Mouse (Mus musculus) thymus, adult 2 months (tissue): ENCODE results near the gene Col4a2. TPM values are rescaled to one million over a fixed set of nuclear protein-coding genes. Genes with fewer than 3 reads are reported as not detected.

ENCODE experiments used
- DNase-seq: peaks from one replicate; pipeline ENCODE4 v3.0.0; 2021
- H3K27ac ChIP-seq: fragments of 200-500 bp; 2 replicates; pipeline ENCODE4 v1.5.1; 2012; ENCODE audit warnings: low read length, control low read depth; ENCODE audit not compliant: control insufficient read depth, insufficient read depth
- H3K27me3 ChIP-seq: fragments of 200-500 bp; 2 replicates; pipeline ENCODE4 v1.6.1; 2012; ENCODE audit warnings: mild to moderate bottlenecking, low read length, moderate library complexity, mixed read lengths; ENCODE audit not compliant: control insufficient read depth, insufficient read depth
- H3K36me3 ChIP-seq: fragments of 200-500 bp; 2 replicates; pipeline ENCODE4 v1.6.1; 2012; ENCODE audit warnings: mild to moderate bottlenecking, low read length, moderate library complexity; ENCODE audit not compliant: control insufficient read depth, insufficient read depth
- H3K4me1 ChIP-seq: fragments of 200-500 bp; replicated peaks from 2 replicates; pipeline ENCODE4 v1.6.1; 2012; ENCODE audit warnings: low read length; ENCODE audit not compliant: control insufficient read depth, insufficient read depth
- H3K4me3 ChIP-seq: fragments of 200-500 bp; 2 replicates; pipeline ENCODE4 v1.5.1; 2012; ENCODE audit warnings: mild to moderate bottlenecking, low read length, control low read depth, moderate library complexity; ENCODE audit not compliant: control insufficient read depth, insufficient read depth
- CTCF ChIP-seq: fragments of 200-500 bp; IDR thresholded peaks from 2 replicates; pipeline ENCODE4 v1.5.1; 2012; ENCODE audit warnings: mild to moderate bottlenecking, control low read depth, low read length, moderate library complexity, borderline replicate concordance; ENCODE audit not compliant: control insufficient read depth, poor library complexity, insufficient read depth; ENCODE audit errors: extremely low read depth
- POLR2A ChIP-seq: fragments of 200-500 bp; IDR thresholded peaks from 2 replicates; pipeline ENCODE4 v1.6.1; 2012; ENCODE audit warnings: mild to moderate bottlenecking, low read length, control low read depth, moderate library complexity; ENCODE audit not compliant: control insufficient read depth, poor library complexity, insufficient read depth; ENCODE audit errors: extremely low read depth
- WGBS: fragments of 180-500 bp; shearing (Covaris S2); methylation state at CpG from one replicate; pipeline ENCODE4 v1.1.7; 2018; 5-methylcytosine and 5-hydroxymethylcytosine counted together
- polyA plus RNA-seq: library from polyadenylated mRNA; depleted of rRNA; stranded (reverse); fragments of >200 nt; gene quantifications from 2 replicates; pipeline ENCODE4 v1.2.3, GENCODE M21; 2012

Col4a2 gene
- polyA plus RNA-seq, 1 experiment: 25.7 TPM

DNA sequence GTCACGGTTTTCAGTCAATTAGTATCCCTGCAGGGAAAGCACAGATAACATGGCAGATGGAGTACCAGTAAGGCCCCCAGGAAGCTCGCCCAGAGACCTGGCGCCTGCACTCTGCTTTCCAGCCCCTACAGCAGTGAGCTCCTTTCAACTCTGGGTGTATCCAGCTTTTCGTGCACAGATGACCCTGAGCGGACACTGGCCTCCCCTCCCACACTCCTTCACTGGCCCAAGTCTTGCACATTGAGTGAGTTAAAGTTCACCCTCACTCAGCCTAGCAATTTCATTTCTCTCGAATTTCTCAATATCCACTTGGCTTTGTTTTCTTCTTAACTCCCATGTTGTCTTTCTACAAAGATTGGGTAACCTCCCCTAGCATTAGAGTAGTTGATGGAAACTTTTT, 24.3 kb upstream of the Col4a2 start:
- no peak for DNase-seq
- Histone ChIP-seq H3K4me1 (no peaks in the 10 kb centered on the region), H3K4me3 (no peak overlapping the region), H3K27me3 (no peaks in the 10 kb centered on the region), H3K36me3 (no peaks in the 10 kb centered on the region), H3K27ac (no peak overlapping the region)
- 93% methylated on average over 6 of the region's 6 CpGs for whole genome bisulfite sequencing
- TF ChIP-seq CTCF: no peak
- no peak for TF ChIP-seq POLR2A

DNA sequence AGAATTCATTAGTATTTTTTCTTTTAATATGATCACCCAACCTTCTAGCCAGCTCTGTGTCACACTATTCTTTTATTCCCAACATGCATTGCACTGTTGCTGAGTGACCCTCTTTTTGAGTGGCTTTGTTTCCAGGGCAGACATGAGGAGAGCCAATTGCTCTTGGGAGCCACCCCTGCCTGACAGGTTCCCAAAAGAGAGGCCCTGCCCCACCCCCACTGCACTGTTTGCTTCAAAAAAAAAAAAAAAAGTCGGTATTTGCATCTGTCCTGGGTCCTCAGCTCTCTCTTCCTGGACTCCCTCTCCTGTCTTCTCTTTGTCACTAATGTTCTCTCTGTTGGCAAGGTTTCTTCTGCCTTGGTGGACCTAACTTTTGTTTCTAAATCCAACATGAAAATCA, 22.1 kb upstream of the Col4a2 start:
- WGBS: 7% methylated on average over 1 of the region's 1 CpGs
- TF ChIP-seq POLR2A (no peak), CTCF (no peak)
- Histone ChIP-seq H3K4me3 (no peak overlapping the region), H3K27me3 (no peaks in the 10 kb centered on the region), H3K36me3 (no peaks in the 10 kb centered on the region), H3K27ac (no peak overlapping the region), H3K4me1 (no peaks in the 10 kb centered on the region)
- DNase-seq: no peak

DNA sequence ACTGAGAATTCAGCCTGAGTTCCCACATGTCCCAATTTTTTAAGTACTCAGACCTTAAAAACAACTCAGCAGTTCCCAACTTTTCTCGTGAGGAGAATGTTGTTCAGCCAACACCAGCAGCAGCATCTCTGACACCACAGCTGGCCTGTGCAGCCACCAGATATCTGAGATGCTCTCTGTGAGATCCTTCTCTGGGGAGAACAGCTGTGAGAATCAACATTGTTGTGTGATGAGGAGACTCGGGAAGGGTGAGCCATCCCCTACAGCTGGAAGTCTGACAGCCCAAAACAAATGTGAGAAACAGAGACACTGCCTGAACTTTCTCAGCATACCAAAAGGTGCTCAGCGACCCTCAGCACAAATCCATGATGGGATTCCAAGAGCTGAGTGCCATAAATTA, 20.0 kb upstream of the Col4a2 start:
- DNase-seq: no peak
- Histone ChIP-seq H3K4me1 (no peaks in the 10 kb centered on the region), H3K4me3 (no peak overlapping the region), H3K36me3 (no peaks in the 10 kb centered on the region), H3K27me3 (no peaks in the 10 kb centered on the region), H3K27ac (no peak overlapping the region)
- WGBS: 77% methylated on average over 3 of the region's 3 CpGs
- no peak for TF ChIP-seq POLR2A
- TF ChIP-seq CTCF: no peak

DNA sequence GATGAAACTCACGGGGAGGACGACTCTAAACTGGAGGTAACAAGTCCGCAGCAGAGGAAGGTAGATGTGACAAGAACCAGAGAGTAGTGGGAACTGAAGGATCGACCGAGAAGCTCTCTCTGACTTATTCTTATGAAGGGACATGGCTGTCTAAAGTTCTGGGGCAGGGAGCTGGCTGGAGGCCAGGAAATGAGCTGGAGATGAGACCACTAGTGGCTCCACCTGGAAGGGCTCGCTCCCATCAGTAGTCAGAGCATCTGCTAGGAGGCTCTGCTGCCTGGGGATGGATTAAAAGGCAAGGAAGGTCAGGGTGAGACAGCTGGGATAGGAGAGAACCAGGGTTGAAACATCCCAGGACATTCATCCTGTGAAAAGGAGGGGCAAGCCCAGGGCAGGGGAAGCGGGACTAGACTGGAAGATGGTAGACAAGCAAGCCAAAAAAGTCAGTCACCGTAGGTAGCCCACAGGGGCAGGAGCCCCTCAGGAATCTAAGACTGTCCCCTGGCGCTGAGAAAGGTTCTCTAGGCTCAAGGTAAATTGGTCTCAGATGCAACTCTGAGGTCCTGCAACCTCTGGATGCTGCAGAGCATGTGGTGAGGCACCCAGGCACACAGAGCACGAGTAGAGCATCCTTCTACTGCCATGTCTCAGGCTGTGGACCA, 16.2 kb upstream of the Col4a2 start:
- no peaks in the 10 kb centered on the region for H3K36me3 ChIP-seq
- WGBS: 86% methylated on average over 10 of the region's 10 CpGs
- no peak overlapping the region for H3K4me3 ChIP-seq
- H3K4me1 ChIP-seq: no peaks in the 10 kb centered on the region
- no peaks in the 10 kb centered on the region for H3K27me3 ChIP-seq
- no peak for DNase-seq
- no peak overlapping the region for H3K27ac ChIP-seq
- no peak for TF ChIP-seq POLR2A
- TF ChIP-seq CTCF: no peak

DNA sequence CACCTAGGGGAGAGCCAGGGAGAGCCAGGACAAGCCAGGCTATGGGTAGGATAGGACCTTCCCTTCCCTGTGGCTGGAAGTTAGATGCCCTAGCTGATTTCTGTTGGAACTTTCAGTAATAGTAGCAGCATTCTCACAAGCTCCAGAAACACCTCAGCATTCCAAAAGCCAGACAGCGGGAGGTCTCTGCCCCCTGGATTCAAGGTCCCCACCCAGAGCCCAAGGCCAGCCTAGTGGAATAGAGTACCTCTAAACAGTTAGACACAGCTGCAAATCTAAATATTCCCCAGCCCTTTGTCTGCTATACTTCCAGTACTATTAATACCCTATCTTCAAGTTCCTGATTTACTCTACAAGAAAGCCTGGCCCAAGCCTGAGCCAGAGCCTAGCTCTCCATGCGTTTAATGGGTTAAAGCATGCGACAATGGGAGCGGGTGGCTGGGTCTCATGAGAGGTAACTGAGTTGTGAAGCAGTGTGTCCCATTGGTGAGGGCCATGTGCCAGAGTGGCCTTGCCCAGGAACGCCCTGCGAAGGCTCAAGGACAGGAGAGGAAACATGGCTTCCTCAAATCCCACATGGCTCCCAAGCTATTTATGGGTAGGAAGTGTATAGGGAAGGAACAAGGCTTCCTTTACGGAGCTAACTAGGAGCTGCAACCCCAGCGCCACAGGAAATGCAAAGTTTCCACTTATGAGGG, 15.3 kb upstream of the Col4a2 start:
- H3K27ac ChIP-seq: no peak overlapping the region
- H3K4me3 ChIP-seq: no peak overlapping the region
- H3K36me3 ChIP-seq: no peaks in the 10 kb centered on the region
- TF ChIP-seq CTCF (no peak), POLR2A (no peak)
- H3K4me1 ChIP-seq: no peaks in the 10 kb centered on the region
- 86% methylated on average over 8 of the region's 8 CpGs for WGBS
- no peaks in the 10 kb centered on the region for H3K27me3 ChIP-seq
- DNase-seq: no peak

DNA sequence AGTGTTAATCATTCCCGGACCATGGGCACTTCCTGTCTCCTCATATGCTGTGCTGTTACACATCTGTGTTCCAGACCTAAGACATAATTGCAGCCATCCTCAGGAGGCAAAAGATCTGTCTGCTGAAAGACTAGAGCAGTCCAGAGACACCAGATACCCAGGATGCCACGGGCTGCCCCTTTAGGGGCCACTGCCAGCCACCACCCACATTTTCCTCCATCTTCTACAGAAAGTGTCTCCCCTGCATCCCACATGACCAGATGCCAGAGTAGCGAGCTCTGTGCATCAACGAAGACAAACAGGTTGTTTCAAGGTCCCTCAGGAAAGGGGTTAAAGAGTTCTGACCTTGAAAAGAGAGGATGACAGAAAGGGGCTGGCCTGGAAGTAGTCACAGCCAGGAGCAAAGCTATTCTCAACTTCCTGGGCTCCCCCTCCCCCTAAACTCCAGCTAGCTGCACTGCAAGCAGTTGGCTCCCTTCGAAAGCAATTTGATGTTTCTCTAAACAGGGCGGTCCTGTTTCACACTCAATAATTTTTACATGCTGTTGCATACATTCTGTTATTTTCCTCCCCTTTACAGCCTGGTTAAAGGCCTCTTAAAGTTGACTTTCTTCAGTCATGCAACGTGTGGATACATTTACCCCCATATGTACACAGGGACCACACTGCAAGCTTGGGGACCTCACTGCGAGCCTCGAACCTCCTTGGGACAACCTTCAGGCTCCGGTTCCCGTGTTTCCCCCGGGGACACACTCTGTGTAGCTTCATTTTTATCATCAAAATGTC, 13.9 kb upstream of the Col4a2 start:
- Histone ChIP-seq H3K4me1 (no peaks in the 10 kb centered on the region), H3K27me3 (no peaks in the 10 kb centered on the region), H3K27ac (no peak overlapping the region), H3K4me3 (no peak overlapping the region), H3K36me3 (no peaks in the 10 kb centered on the region)
- no peak for DNase-seq
- TF ChIP-seq CTCF (no peak), POLR2A (no peak)
- WGBS: 90% methylated on average over 12 of the region's 12 CpGs
